Mouse (Mus musculus): ENCODE data around the gene Stmn3. TPM values are rescaled to one million over a fixed set of nuclear protein-coding genes. Genes with fewer than 3 reads are reported as not detected.
A peak's percentile ranks its signal among the peaks of the same experiment; 100 is the strongest.

The Stmn3 gene
- total RNA-seq (2021), result 100 to 1,000 TPM; 839 to 875 TPM
- long read RNA-seq, experiment 1, transcript Stmn3-201 (5 exons, 1,136 nt), result major isoform, 934 of 960 reads
- long read RNA-seq, experiment 1, partial matches to known transcripts, result 17 of 960 reads
- long read RNA-seq, experiment 1, other reads (novel, unspliced or antisense), result 9 of 960 reads
- long read RNA-seq, experiment 2, transcript Stmn3-201 (5 exons, 1,136 nt), result major isoform, 695 of 724 reads
- long read RNA-seq, experiment 2, partial matches to known transcripts, result 23 of 724 reads
- long read RNA-seq, experiment 2, other reads (novel, unspliced or antisense), result 6 of 724 reads

DNA sequence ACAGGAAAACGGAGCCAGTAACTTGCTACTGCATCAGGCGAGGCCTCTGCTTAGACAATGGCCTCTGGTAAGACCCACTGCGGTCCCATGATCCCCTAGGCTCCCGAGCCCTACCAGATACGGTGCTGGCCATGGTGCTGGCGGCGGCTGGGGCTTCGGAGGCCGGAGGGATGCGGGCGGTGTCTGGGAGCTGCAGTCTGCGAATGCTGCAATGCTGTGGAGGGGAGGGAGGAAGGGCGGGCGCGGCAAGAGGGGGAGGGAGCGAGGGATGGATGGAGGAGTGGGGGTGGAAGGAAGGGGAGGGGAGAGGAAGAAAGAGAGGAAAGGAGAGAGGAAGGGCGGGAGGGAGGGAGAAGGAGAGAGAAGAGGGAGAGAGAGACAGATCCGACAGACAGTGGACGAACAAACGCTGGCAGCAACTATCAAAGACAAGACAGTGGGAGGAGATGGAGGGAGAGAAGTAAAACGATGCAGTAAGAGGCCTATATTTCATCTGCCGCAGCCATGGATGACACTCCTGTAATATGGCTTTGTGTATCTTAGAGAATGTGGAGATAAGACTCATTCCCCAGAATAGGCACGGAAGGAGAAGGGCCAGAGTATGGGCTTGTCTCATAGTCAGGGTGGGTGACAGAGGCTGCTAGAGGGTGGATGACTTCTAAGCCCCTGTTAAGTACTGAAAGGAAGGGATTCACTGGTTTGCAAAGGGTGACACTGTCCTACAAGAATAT is at the start of gene Stmn3:
Gene Stmn3, minus strand, starts transcription at position 421 of the 731 bp plus-strand sequence.
- intact Hi-C loops (cut with DNase I), result no loop called here
- peak; percentile 71 to 81 for DNase-seq (ENCODE audit: low spot score in 2 of 2)

DNA sequence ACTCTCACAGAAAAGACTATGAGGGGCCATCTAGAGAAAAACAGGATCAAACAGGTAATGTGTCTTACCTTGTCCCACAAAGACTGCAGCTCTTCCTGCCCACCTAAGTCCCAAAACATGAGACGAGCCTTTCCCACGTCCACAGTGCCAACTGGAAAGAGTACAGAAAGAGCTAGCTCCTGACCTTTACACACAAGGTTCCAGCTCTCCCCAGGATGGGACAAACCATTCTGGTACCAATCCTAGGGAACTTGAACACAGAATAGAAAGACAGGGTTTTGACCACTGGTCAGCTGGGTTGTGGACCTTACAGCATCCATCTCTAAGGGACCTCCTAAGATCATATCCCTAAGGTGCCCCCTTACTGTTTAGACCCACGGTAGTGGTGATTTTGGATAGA is 49.6 kb upstream of the Stmn3 start:
- no peak for DNase-seq (ENCODE audit: low spot score in 2 of 2)
- intact Hi-C loops (cut with DNase I), result loop anchor here (5.0 kb wide), 1 partner anchor 42 kb away; no protein-coding TSS in a partner anchor

DNA sequence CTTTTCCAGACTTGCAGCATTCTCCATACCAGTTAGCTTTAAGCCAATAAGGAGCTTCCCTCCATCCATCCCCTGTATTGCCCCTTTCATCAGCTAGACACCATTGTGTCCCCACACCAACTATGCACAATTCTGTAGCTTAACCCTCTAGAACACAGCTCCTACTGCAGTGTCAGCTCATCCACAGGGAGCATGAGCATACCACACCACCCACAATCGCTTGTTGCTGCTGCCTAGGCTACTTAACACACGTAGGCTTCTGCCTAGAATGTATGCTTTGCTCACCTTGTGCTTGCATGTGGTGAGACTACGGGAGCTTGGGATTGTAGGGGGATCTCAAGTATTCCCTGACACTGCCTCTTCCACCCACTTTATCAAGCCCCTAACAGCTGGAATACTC is 42.5 kb upstream of the Stmn3 start:
- DNase-seq (ENCODE audit: low spot score in 2 of 2), result no peak
- intact Hi-C loops (cut with DNase I), result no loop called here

DNA sequence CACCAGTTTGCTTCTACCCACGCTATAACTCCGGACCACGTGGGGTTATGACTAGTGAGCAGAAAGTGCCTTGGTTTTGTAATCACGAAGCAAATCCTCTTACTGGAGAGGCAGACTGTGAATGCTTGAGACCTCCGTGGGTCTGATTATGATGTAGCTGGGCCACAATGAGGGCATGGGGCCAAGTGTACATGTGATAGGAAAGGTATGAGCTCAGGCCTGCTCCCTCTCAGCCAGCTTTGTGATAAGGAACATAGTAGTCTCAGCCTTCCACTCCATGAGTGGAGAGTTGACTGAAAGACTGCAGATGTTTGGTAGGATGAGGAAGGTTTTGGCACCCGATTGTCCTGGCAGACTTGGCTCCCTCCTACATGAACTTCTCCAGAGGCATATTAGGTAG is 28.5 kb upstream of the Stmn3 start:
- intact Hi-C loops (cut with DNase I), result no loop called here
- DNase-seq (ENCODE audit: low spot score in 2 of 2), result no peak

DNA sequence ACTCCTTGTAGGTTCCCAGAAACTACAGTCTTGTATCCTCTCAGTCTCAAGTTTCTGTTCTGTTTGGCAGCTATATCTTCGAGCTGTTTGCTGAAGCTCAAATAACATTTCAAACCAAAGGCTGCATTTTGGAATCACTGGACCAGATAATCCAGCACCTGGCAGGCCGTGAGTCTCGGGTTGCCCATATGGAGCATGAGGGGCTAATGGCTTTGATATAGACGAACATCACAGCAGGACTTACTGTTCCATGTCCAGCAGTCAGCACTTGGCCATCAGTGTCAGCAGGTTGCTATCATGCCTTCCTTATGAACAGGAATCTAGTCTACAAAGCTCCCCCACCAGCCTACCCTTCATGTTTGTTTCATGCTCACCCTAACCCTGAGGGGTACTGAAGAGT is 26.1 kb upstream of the Stmn3 start:
- intact Hi-C loops (cut with DNase I), result no loop called here
- no peak for DNase-seq (ENCODE audit: low spot score in 2 of 2)

DNA sequence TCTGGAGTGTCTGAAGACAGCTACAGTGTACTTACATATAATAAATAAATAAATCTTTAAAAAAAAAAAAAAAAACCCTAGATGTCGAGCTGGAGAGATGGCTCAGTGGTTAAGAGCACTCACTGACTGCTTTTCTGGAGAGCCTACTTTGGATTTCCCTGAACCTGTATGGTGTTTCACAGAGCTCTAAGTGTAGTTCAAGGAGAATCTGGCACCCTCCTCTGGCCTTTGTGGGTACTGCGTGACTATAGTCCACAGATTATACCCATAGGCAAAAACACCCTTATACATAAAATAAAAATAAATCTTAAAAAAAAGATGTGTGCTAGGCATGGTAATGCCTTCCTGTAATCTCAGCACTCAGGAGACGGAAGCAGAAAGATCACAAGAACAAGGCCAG is 19.7 kb upstream of the Stmn3 start:
- intact Hi-C loops (cut with DNase I), result loop anchor here (1.0 kb wide), 1 partner anchor 148 kb away; no protein-coding TSS in a partner anchor
- peak; percentile 83 to 88 for DNase-seq (ENCODE audit: low spot score in 2 of 2)

DNA sequence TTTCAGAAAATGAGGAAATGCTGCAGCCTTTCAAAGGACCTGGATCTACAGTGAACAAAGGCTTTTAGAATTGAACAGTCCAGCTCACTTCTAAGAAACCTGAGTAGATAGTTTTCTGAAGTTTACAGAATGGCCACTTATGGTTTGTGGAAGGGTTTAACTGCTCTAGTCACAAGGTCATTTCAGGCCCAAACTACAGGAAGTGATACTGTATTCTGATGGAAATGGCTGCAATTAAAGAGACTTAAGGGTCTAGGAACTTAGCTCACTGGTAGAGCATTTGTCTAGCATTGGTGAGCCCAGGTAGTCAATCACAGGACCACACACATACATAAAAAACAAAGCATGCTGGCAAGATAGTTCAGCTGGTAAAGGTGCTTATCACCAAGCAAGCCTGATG is 18.2 kb upstream of the Stmn3 start:
- no peak for DNase-seq (ENCODE audit: low spot score in 2 of 2)
- intact Hi-C loops (cut with DNase I), result no loop called here

DNA sequence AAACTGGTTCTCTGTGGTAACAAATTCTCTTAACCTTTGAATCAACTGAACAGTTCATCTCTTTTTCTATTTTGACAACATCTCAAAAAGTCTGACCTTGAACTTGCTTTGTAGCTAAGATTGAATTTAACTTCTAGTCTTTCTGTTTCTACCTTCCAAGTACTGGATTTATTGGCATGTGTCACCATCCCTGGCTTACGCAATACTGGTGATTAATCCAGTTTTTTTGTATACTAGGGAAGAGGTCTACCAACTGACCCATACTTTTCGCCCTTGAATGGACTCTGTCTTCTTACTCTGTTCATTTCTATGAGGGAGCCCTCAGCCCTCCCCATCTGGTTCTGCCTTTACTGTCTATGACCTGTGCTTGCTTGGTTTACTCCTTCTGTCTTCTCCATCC is 11.8 kb upstream of the Stmn3 start:
- intact Hi-C loops (cut with DNase I), result no loop called here
- no peak for DNase-seq (ENCODE audit: low spot score in 2 of 2)

DNA sequence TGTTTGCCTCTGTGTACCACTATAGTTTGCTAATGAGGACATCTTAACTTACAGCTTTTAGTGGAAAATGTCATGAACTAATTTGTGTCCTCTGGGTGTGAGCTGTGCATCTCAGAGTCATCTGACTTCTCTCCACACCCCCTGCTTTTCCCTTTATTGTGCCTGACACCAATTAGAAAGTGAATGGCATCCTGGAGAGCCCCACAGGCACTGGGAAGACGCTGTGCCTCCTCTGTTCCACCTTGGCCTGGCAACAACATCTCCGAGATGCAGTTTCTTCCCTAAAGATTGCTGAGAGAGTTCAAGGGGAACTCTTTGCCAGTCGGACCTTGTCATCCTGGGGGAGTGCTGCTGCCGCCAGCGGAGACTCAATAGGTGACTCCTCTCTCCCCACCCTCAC is 7.8 kb upstream of the Stmn3 start:
- no peak for DNase-seq (ENCODE audit: low spot score in 2 of 2)
- intact Hi-C loops (cut with DNase I), result loop anchor here (5.0 kb wide), 1 partner anchor 40 kb away; the partner anchor contains the start of gene Zgpat

DNA sequence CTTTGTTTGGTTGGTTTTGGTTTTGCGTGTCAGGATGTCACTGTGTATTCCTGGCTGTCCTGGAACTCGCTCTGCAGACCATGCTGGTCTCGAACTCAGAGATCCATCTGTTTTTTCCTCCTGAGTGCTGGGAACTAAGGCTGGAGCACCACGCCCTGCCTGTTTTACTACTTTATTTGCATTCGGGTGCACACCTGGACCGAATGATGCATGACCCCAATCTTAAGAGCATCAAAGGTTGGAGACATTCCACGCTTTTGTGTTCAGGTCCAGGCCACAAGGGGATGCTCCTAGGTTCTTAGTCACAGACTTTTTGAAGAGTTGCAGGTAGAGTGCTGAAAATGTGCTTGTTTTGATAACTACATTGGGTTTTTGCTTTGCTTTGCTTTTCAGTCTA is 5.8 kb upstream of the Stmn3 start:
- no peak for DNase-seq (ENCODE audit: low spot score in 2 of 2)
- intact Hi-C loops (cut with DNase I), result loop anchor here (5.0 kb wide), 1 partner anchor 42 kb away; the partner anchor contains the start of gene Zgpat

DNA sequence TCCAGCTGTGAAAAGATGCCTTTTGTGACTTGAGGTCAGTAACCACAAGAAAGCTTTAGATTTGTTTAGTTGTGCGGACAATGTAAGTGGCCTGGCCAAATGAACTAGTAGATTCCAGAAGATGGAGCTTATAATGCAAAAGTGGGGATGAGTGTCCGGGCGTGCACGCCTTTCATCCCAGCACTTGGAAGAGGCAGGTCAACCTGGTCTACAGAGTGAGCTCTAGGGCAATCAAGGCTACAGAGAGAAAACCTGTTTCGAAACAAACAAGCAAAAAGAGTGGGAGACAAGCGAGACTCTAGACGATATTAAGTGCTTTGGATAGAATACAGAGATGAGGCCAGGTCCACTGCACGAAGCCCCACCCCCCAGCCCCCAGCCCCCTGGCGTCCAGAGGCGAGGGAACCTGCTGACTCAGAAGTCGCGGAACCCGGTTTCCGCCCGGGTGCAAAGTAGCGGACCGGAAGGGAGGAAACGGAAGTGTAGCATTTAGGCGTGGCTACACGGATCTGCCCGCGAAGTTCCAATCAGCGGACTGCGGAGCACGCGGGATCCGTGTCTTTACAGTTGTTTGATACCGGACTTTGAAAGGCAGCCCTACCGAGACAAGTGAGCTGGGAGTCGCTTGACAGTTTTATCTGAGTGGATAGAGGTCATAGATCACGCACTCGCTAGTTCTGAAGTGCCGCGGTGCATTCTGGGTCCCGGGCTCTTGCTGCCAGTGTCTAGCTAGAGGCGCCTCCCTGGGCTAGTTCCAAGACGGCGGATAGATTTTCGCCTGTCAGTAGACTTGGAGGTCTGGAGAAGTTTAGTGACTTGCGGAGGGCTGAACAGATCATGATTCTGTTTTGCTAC is 5.2 kb upstream of the Stmn3 start, which contains the start of gene Rtel1:
Gene Rtel1, plus strand, starts transcription at position 492 of the 855 bp plus-strand sequence.
- DNase-seq (ENCODE audit: low spot score in 2 of 2), result peak; percentile 81
- intact Hi-C loops (cut with DNase I), result loop anchor here (5.0 kb wide), 1 partner anchor 43 kb away; the partner anchor contains the start of gene Zgpat

DNA sequence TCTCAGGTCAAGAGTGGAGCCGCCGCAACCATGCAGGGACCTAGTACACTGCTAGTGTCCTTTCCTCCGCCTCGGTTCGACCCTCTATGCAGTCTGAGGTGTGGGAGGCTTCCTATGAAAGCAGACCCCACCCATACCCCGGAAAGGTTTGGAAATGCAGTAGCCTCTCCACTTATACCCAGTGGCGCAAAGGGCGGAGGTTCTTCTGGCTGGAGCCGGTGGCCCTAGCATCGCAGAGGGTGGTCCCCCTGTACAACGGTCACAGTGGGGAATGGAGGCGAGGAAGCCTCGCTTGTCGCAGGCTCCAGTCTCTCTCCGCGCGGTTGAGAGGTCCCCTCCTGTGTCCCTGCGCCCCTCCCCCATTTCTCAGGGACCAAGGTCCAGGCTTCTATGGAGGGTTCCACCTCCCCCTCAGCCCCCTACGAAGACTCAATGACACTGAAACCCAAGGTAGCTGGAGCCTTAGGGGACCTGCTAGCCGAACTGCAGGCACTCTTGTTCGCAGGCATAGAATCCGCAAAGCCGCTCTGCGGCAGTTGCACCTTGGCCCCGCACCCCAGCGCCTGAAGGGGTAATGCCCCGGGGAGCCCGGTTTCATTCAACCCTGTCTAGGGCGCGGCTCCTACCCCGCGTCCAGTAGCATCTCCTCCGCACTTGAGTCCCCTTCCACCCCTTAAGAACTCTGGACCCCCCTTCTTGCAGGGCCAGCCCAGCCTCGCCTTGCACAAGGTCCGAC is 788 bp downstream of the Stmn3 start:
- intact Hi-C loops (cut with DNase I), result no loop called here

DNA sequence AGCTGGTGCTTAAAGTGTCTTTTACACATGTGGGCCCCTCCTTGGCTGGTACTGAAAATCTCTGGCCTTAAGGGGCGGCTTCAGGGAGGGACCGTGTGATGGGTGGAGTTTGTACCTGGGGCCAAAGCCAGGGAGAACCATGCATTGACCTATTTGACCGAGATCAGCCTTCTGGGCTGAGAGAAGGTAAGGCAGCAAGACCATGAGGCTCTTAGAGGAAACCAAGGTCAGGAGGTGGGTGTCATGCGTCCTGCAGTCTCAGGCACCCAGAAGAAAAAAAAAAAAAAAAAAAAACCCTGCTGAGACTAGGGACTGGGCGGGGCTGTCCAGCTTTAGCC is 1.3 kb downstream of the Stmn3 start:
- intact Hi-C loops (cut with DNase I), result no loop called here

More for the DNA sequence above, 788 bp downstream of the Stmn3 start:
- peak; percentile 27 to 33 for DNase-seq (ENCODE audit: low spot score in 2 of 2)

DNA sequence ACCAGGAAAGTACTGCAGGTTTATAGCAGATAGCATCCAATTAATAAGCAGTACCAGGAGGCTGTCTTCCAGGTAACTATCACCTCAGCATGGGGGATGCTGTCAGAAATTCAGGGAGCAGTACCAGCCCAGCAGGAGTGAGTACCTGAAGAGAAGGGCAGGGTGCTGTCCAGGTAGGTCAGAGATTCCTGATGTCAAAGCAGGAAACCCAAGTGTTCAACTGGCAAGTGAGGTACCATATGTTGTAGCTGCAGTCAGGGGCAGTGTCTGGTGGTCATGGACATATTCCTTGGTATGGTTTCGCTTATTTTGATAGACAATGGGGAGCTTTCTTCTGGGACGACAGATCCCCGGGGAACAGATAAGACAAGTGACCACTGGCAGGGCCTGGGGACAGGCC is 1.9 kb downstream of the Stmn3 start:
- no peak for DNase-seq (ENCODE audit: low spot score in 2 of 2)
- intact Hi-C loops (cut with DNase I), result no loop called here

More for the DNA sequence above, 1.3 kb downstream of the Stmn3 start:
- DNase-seq (ENCODE audit: low spot score in 2 of 2), result no peak

DNA sequence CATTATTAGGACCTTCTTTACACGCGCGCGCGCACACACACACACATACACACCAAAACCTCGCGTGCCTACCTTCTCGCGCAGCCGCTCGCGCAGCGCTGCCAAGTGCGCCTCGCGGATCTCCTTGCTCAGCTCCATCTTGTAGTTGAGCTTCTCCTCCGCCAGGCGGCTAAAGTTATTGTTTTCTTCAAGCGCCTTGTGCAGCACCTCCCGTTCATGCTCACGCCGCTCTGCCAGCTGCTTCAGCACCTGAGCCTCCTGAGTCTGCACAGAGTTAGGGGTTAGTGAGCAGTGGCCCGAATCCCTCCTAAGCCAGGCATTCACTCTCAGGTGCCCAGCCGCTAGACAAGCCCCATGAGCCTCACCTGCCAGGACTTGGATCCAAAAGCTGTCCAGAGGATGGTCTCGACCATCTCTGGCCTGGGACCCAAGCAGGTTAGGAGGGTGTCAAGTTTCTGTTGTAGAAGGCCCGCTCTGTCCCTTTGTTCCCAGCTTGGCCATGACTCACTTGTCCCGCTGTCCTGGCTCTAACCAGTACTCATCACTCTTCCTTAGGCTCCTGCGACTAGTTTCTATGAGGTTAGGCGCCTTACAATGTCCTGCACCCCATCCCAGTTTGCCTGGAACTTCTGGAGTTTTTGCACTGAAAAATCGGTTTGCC is 7.0 kb downstream of the Stmn3 start:
- DNase-seq (ENCODE audit: low spot score in 2 of 2), result peak; percentile 71 to 85
- intact Hi-C loops (cut with DNase I), result loop anchor here (2.0 kb wide), 1 partner anchor 120 kb away; the partner anchor contains the start of gene Ppdpf

DNA sequence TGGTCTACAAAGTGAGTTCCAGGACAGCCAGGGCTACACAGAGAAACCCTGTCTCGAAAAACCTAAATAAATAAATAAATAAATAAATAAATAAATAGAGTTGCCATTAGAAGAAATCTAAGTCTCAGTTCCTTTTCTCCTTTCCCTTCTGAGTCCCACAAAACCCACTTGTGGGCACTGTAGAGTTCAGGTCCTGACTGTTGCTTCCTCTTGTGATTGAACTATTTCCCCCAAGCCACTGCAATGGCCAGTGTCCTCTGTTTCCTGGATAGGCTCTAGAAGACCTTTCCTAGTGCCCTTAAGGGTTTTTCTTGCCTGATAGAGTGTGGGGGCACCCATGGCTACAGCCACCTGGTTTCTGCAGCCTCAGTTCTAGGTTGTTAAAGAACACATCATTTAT is 9.4 kb downstream of the Stmn3 start:
- intact Hi-C loops (cut with DNase I), result no loop called here
- no peak for DNase-seq (ENCODE audit: low spot score in 2 of 2)

DNA sequence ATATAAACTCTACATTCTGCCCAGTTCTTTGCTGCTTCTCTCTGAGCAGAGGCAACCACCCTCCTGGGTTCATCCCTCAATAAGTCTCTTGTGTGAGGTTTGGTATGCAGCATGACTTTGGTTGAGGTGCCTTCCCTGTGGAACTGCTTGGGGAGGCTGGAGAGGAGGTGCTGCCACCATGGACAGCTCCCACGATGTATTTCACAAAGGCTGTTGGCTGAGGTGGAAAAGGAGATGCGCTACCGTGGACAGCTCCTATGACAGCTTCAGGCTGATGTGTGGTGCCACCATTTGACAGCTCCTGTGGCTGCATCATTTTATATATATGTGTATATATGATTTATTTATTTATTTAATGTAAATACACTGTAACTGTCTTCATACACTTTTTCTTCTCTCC is 12.3 kb downstream of the Stmn3 start:
- DNase-seq (ENCODE audit: low spot score in 2 of 2), result no peak
- intact Hi-C loops (cut with DNase I), result no loop called here

DNA sequence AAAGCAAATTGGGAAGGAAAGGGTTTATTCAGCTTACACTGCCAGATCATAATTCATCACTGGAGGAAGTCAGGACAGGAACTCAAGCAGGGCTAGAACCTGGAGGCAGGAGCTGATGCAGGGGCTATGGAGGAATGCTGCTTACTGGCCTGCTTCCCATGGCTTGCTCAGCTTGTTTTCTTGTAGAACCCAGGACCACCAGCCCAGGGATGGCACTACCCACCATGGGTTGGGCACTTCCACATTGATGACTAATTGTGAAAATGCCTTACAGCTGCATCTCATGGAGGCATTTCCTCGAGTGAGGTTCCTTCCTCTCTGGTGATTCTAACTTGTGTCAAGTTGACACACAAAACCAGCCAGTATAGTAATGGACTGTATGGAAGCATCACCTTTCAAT is 23.4 kb downstream of the Stmn3 start:
- DNase-seq (ENCODE audit: low spot score in 2 of 2), result no peak
- intact Hi-C loops (cut with DNase I), result no loop called here

DNA sequence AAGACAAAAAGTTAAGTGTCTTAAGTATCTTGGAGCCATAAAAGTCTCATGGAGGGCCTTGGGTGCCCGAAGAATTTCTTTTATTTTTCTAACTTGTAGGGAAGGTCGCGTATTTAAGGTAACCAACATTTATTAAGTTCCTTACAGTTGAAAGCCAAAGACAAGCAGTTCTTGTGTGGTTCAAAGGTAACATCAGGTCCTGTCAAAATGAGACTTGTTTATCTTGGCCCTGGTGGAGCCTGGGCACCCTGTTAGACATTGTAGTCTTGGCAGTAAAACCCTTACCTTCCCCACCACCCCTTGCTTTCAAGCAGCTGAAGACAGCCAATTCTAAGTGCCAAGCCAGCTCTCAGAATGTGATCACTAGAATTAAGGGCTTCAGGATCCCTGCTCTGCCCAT is 25.6 kb downstream of the Stmn3 start:
- intact Hi-C loops (cut with DNase I), result no loop called here
- DNase-seq (ENCODE audit: low spot score in 2 of 2), result no peak

Measured in left cerebral cortex, postnatal 14 days (tissue).